Mouse (Mus musculus) CD4-positive, CD25-positive, alpha-beta regulatory T cell, adult 2 months (primary cell): ENCODE measurements around the gene Cngb1.

Source experiments
- DNase-seq: peaks from one replicate; pipeline ENCODE4 v3.0.0-alpha.2; 2012; ENCODE audit warnings: low read depth, low spot score

The Cngb1 gene

DNA sequence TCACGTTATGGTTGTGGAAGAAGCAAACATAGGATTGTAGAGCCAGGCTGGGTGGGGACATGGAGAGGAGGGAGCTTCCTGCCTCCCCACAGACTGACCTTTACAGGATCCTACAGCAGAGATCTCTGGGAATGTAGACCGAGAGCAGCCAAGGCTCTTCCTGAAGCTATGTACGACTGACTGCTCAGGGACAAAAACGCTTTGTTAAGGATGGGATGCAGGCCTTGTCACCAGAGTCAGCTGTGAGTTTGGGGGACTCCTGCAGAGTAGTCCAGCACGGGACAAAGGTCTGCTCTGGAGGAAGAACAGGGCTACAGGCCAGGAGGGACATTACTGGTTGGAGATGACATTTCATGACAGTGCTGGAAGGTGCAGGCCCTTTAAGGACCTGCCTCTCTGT, 18.3 kb upstream of the Cngb1 start:
- no peak for DNase-seq

DNA sequence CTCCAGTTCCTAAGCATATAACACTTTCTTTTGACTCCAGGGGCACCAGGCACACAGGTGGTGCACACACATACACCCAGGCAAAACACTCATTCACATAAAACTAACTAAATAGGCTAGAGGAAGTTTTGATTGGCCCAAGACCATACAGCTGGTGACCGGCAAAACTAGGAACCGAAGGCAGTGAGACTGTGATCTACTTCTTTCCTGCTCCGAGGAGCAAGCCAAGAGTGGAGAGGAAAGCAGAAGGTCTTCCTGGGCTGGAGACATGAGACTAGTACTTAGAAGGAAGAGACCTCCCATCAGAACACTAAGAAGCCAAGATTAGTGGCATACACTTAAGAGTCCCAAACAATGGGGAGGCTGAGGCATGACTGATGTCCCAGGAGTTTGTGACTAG, 16.8 kb upstream of the Cngb1 start:
- DNase-seq = no peak

DNA sequence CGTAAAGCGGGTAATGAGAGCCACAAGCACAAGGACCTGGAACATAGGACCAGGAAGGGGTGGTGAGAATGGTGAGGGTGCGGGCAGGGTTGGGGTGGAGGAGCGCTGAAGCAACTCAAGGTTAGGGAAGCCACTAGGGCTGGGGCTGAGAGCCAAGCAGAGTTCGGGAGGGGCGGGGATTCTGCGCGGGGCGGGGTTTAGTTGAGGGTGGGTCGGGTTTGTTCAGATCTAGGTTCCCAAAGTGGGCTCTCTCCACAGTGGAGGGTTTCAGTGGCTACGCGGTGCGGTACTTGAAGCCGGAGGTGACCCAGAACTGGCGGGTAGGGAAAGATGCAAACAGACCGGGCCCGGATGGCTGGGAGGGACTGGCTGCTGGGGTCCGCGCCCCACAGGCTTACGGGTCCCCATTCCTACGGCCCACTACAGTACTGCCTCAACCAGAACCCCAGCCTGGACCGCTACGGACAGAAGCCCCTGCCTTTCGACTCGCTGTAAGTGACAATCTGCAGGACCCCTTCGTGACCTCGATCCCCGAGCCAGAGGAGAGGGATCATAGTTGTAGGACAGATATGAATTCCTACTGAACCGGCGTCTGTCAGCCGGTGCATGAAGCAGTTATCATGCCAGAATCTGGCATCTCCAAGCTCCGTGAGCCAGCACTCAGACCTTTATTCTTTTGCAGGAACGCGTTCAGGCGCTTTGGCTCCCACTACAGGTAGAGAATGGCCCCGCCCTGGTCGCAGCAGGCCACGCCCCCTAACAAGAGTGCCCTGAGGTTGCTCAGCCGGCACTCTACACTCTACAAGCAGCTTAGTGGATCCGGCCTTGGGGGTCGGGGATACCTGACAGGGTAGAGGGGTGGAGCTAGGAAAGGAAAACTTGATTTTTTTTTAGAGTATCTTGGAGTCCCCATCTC, 14.1 kb upstream of the Cngb1 start:
- peak; percentile 89 for DNase-seq

DNA sequence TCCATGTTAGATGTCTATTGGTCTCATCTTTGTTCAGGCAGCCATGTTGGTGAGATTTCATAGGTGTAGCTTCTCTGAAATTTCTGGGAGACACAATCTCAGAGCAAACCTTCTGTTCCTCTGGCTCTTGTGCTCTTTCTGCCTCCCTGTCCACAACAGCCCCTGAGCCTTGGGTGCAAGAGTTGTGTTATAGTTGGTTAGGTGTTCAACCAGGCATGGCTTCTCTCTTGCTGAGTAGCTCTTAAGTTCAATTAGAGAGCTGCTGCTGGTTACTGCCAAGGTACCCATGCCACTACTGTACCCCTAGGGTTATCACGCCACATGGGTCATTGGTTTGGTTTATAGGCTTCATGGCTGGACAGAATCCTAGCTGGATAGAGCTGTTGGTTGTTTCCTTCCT, 9.0 kb upstream of the Cngb1 start:
- no peak for DNase-seq

DNA sequence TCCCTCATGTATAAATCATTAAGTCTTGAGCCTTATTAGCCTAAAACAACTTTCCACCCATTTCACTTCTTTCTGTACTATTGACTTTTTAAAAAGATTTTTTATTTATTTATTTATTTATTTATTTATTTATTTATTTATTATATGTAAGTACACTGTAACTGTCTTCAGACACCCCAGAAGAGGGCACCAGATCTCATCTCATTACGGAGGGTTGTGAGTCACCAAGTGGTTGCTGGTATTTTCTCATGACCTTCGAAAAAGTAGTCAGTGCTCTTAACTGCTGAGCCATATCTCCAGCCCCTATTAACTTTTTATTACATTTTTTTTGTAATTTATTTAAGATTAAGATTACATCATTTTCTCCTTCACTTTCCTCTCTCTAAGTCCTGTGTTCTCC, 8.3 kb upstream of the Cngb1 start:
- peak; percentile 24 for DNase-seq

DNA sequence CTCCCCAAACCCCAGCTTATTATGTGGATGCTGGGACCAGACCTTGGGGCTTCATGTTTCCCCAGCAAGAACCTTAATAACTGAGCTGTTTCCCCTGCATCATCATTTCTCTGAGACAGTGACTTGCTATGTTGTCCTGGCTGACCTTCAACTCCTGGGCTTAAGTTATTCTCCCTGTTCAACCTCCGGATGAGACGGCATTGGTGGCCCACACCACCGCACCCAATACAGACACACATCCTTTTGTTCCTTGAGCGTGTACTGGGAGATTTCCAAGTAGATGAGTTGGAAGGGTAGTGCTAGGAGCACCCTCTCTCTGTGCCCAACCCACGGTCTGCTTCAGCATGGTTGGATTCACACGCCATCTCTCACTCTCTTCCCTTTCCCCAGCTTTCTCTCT, 7.5 kb upstream of the Cngb1 start:
- DNase-seq = no peak

DNA sequence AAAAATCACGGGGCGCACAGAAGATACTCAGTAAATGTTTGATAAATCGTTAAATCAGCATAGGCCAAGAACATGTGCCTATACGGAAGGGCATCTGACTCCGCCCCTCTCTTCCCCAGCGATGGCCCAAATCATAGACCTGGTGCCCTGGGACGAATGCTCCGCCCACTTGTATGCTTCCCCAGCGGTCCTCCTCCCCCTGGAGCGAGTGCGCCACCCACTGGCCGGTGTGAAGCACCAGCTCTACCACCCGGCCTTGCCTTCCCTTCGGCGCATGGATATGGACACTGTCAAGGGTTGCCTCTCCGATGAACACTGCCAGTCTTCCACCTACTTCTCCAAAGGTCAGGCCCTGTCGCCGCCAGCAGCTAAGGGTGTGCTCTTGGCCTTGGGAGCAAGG, 6.5 kb upstream of the Cngb1 start:
- DNase-seq = peak; percentile 43

DNA sequence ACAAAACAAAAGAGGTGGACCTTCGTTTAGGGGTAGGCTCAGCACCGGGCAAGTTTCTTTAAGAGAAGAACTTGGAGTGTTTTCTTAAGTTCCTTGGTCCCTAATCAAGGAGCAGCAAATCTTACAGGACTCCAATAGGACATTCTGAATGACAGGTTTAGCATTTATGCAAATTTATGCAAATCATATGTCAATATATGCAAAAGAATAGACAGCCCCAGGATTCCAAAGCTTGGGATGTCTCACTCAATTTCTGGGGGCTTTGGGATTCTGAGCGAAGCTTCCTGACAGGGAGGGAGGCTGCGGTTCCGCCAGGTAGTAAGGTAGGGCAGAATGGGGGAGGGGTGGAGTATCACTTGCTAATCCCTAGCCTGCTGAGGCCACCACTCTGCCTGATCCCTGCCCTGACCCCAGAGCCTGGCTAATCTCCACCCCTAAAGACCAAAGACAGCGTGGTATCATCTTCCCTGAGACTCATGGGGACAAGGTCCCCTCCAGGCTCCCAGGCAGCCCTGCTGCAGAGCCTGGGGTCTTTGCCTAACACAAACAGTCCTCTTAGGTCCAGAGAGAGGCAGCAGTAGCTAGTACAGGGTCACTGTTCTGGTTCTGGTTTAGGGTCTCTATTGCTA, 4.1 kb upstream of the Cngb1 start, which contains the start of gene Tepp:
Tepp (plus strand) TSS at position 225 of the 629 bp plus-strand sequence.
- DNase-seq = no peak

DNA sequence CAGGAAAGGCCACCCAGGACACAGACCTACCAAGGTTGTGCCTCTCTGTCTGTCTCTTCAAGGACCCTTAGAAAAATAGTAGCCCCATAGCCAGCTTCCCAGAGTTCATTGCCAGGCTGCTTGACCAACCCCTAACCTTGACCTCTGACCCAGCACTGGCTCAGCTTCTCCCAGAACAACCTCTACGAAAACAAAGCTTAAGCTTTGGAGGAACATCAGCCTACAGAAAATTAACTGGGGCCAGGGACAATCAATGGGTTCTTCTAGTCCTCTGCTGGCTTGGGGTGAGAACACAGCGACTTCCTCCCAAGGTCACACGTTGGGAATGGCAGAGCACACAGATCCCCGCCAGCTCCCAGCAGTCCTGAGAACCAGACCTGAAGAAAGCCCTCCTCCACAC, 859 bp downstream of the Cngb1 start:
- no peak for DNase-seq

DNA sequence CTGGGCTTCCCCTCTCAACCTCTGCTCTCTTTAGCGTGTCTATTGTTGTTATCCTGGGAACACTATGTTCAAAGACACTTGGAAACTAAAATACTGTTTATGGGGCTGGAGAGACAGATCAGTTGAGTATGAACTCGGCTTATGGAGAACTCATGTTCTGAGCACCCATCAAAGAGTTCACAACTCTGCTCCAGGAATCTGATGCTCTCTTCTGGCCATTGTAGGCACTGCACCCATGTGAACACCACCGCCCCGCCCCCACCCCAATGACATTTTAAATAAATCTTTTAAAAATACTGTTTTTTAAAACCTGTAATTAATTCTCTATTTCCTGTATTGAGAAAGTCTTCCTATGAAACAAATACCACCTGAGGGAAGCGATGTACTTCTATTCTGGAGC, 4.0 kb downstream of the Cngb1 start:
- DNase-seq = peak; percentile 79

DNA sequence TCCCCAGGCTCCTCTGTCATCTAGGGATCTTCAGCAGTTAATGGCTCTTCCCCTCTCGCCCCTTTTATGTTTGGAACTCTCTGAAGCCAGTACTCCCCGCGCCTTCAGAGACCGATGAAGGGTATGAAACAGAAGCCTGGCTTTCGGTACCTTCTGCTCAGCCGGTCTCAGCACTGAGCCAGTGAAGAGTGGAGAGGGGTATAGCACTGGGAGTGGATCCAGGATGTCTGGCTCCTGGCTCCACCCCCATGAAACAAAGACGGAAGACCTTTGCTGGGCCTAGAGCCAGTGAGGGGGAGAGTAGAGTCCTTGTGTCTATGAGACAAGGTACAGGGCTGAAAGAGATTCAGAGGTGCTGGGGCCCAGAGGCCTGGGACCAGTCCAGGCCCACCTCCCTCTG, 12.5 kb downstream of the Cngb1 start:
- DNase-seq = no peak

DNA sequence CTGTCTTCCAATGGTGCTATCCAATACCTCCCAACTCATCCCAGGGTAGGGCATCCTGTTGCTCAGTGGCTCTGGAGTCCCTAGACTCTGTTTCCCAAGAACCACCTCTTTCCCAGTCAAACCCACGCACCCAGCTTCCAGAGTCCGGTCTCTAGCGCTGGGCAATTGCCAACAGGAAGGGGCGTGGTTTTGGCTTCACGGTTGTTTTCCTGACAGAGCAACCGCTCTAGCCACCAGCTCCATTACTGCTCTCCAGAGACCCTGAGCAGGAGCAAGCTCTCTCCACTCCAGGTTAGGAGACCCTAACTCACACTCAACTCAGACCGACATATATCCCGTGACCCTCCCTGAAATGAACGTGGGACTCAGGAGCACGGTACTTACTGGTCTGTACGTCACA, 13.2 kb downstream of the Cngb1 start:
- DNase-seq = no peak

DNA sequence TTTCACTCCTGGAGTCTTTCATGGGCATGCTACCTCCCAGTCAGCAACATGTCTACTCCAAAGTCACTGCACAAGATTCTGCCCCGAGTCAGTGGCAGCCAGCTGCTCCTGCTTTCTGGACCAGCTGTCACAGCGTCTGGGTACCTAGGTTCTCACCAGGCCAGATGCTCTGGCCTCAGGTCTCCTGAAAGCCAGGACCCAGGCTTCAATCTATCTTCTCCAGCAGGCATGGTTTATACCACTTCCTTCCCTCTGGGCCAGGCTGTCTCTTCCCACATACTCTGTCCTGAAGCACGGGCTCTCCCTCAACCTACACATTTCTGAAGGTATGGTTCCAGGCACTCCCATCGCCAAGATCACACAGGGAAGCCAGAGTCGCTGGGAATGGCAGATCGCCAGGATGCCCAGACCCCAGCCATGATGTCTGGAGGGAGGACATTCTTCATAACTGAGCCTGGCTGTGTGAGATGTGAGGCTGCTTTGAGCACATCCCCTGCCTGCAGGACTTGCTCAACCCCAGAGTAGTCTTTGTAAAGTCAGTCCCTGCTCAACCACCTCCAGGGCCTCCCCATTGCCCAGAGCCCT, 17.2 kb downstream of the Cngb1 start:
- no peak for DNase-seq

DNA sequence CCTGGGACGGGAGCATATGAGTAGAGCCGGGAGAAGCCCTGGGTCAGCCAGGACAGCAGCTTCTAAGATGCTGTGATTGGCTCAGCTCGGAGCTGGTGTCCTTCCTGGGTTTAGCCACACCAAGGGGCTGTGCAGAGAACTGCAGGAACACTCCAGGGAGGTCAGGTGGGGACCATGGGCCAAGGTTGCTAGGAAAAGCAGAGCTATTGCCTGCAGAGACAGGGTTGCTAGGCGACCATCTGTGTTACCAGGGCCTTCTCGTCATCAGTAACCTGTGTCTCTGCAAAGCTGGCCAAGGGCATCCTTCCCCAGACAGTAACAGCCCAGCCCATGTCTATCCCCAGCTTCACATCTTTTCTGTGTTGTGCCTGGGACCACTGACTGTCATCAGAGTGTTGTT, 24.9 kb downstream of the Cngb1 start:
- DNase-seq = no peak

DNA sequence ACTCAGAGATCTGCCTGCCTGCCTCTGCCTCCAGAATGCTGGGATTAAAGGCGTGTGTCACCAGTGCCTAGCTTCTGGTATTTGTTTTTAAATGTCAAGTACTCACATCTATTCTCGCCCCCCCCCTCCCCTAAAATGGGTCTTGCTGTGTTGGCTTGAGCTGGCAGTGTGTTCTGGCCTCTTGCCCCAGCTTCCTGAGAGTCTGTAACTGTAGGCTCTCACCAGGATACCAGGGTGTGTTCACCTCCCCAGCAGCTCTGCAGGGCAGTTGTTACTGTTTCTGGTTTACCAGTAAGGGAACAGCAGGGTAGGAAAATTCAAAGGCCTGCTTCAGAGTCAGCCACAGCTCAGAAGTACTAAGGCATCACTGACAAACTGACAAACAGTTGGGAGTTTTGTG, 33.5 kb downstream of the Cngb1 start:
- no peak for DNase-seq

DNA sequence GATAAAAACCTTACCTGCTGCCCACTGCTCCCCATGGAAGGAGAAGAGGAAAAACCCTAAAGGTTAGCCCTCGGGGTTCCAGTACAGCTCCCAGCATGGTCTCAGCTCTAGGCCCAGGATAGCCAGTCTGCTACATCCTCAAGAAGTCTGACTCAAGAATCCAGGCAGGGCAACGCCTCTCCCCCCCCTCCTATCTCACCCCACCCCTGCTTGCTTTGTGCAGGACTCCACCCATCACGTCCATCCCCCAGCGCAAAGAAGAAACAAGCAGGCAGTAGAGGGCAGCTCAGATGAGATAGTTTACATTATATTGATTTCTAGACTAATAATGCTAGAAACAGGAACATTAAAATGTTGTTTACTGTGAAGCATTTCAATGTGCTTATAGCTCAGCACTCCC, 34.5 kb downstream of the Cngb1 start:
- DNase-seq = no peak

DNA sequence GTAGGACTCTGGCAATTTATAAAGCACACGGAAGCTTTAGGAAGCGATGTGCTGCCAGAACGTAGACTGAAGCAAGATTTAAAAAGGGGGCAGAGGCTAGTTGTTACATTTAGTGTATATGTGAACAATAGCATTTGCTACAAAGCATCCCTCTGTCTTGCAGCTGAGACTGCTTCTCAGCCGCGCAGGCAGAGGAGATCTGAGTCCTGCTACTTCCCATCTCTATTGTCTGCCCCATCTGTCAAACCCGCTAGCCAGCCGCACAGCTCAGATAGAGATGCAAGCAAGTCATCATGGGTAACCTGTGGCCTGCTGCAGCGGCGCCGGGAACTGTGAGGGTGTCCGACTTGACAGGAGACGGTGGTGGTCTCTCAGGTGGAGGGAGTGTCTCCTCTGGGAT, 35.9 kb downstream of the Cngb1 start:
- no peak for DNase-seq

DNA sequence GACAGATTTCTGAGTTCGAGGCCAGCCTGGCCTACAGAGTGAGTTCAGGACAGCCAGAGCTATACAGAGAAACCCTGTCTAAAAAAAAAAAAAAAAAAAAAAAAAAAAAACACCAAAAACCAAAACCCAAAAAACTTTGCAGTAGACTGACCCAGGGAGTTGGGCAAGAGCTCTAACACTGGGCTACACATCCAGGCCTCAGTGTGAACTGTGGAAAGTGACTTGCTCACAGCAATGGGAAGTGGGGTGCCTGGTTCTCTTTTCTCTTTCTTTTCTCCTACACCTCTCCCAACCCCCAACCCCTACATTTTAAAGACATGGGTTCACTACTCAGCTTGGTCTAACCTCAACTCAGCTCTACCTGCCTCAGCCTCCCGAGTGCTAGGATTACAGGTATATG, 44.2 kb downstream of the Cngb1 start:
- no peak for DNase-seq

DNA sequence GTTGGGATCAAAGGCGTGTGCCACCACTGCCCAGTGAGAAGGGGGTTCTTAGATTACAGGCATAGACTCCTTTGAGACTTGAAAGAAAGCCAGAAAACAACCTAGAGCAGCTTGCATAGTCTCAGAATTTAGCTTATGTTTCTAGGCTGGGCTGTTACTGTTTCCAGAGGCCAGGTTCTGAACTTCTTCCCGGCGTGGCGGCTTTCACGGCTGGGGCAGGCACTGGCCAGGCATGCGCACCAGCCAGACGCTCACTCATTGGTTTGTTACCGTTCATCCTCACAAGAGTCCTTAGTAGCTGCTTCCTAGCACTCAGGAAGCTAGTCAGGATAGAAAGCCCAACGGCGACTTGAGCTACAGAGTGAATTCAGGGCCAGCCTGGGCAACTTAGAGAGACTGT, 50.8 kb downstream of the Cngb1 start:
- no peak for DNase-seq

DNA sequence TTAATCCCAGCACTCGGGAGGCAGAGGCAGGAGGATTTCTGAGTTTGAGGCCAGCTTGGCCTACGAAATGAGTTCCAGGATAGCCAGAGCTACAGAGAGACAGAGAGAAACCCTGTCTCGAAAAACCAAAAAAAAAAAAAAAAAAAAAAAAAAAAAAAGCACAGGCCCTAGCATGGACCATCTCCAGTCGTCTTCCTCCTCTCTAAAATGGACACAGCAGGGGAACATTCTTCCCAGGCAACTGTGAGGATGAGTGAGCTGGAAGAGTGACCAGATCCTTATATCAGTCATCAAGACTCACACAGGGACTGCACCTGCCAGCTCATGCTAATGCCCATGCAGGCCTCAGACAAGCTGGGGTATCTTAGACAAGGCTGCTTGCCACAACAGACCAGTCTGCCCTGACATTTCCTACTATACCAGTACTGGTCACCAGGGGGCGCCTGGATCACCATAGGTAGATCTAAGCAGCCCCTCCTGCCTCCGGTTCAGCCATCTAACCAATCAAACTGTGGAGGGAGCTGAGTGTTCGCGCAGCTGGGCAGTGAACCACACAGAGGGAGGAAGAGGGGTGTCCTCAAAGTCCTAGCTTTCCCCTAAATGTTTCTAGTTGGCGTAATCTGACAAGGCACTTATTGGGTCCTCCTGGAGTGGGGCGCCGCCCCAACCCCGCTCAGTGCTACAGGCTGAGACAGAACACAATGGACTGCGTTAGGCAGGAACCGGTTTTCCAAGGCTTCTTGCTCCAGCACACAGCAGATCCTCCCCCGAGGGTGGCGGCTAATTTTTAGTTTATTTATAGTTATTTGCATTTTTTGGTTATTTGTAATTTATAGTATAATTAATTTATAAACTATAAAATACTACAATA, 51.6 kb downstream of the Cngb1 start:
- peak; percentile 96 for DNase-seq

DNA sequence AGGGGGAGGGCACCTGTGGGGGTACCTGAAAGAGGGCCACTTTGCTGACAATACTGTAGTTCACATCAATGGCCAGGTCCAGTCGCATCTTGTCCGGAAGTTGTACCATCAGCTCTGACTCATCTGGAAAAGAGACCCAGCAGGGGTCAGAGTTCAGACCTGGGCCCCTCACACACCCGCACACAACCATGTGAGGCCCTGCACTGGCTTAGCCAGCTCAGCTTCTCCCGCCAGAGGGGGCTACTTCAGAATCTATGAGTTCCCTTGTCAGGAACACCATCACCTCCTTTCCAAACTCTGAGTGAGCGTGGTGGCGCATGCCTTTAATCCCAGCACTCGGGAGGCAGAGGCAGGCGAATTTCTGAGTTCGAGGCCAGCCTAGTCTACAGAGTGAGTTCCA, 54.3 kb downstream of the Cngb1 start:
- no peak for DNase-seq

DNA sequence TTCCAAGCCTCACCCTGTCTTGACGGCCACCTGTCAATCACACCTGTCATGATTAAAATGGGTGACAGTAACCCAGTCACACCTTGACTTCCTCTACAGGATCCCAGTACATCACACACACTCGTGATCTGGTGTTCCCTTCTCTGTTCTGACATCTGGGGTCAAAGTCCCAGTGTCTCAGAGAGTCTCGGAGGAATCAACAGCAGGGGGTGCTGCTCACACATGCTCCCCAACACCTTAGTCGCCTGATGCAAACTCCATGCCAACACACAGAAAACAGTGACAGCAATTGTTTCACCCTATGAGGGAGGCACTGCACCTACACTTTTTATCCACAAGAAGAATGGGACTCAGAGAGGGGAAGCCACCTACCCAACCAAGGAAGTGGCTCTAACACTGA, 56.5 kb downstream of the Cngb1 start:
- peak; percentile 75 for DNase-seq
